In the genomic region with DNA sequence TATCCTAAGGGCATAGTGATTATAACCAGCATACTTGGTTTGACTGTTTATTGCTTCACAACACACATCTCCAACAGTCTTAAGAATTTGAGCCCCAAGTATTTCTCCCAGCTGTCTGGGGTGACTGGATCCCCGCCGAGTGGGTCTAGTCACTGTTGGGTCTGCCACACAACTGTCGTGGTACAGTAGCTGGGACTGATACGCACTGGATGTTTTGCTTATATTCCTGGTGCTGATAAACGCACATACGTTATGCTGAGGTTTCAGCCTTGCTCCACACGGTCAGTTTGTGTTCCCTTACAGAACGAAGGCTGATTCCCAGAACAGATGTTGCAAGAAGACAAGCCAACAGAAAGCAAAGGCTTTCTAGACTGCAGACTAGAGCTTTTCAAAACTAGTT, we compare ENCODE assay signal across 24 mouse cellular contexts.
A peak's percentile ranks its signal among the peaks of the same experiment; 100 is the strongest.
DNase-seq lines count a peak whose midpoint lies in the region; ATAC-seq and TF ChIP-seq lines count a peak whose summit lies in the region.
"Had no signal": no experiment of that assay in that cellular context is flagged by ENCODE, and none has a peak within 500 bp of the region (broad histone marks: within the 10 kb centered on the region; RNA-seq: fewer than 3 reads in every experiment).

No protein-coding gene starts in this region.

- DNase-seq in kidney, postnatal 0 days (ENCODE audit: low spot score) = peak; percentile 39
- DNase-seq in lung, adult 18-20 months = no peak
- DNase-seq in lung, postnatal 0 days (ENCODE audit: low spot score) = peak; percentile 70
- no peak for DNase-seq in lung, postnatal 14 days
- DNase-seq in forebrain, embryonic 11.5 days (ENCODE audit: low spot score) = no peak
- DNase-seq: adrenal gland, adult 2 months; adrenal gland, postnatal 10 days; adrenal gland, postnatal 25 days; cerebellum, adult 11 months; cerebellum, adult 18-20 months; cerebellum, adult 8-10 months; cerebellum, adult 9-11 months; cerebellum, postnatal 14 days; cerebellum, postnatal 36 days; embryo, embryonic 11 days had no signal

- TF ChIP-seq EP300 in lung, postnatal 0 days (IDR thresholded peaks at IDR 0.05) = no peak

- peaks cover 51% of the 10 kb centered on the region for H3K36me3 ChIP-seq in kidney, postnatal 0 days (ENCODE audit: insufficient read depth, low read length)
- peaks cover 85% of the 10 kb centered on the region for H3K36me3 ChIP-seq in kidney, embryonic 15.5 days
- peaks cover 23% of the 10 kb centered on the region for H3K36me3 ChIP-seq in lung, embryonic 15.5 days
- H3K36me3 ChIP-seq in lung, postnatal 0 days (ENCODE audit: insufficient read depth, low read length) = peaks cover 15% of the 10 kb centered on the region
- peaks cover 3% of the 10 kb centered on the region; the same call in 1 of the 2 replicates for H3K36me3 ChIP-seq in stomach, embryonic 16.5 days (ENCODE audit: control insufficient read depth, insufficient read depth, low read length)
- no peaks in the 10 kb centered on the region; the same call in 1 of the 2 replicates for H3K36me3 ChIP-seq in forebrain, embryonic 11.5 days (ENCODE audit: control insufficient read depth, insufficient read depth, low read length)
- H3K36me3 ChIP-seq: forebrain, embryonic 15.5 days had no signal

- H3K4me2 ChIP-seq in kidney, postnatal 0 days (ENCODE audit: low read length) = no peak overlapping the region
- no peak overlapping the region for H3K4me2 ChIP-seq in kidney, embryonic 15.5 days
- H3K4me2 ChIP-seq in lung, embryonic 15.5 days = no peak overlapping the region
- no peak overlapping the region for H3K4me2 ChIP-seq in lung, postnatal 0 days (replicated peaks; ENCODE audit: low read depth, low read length)
- H3K4me2 ChIP-seq in stomach, embryonic 16.5 days (ENCODE audit: low read depth, low read length) = no peak overlapping the region
- no peak overlapping the region for H3K4me2 ChIP-seq in forebrain, embryonic 11.5 days (ENCODE audit: low read depth, low read length, severe bottlenecking)
- H3K4me2 ChIP-seq: embryonic facial prominence, embryonic 13.5 days; embryonic facial prominence, embryonic 15.5 days; forebrain, embryonic 13.5 days; forebrain, embryonic 15.5 days had no signal

- no peaks in the 10 kb centered on the region for H3K4me1 ChIP-seq in kidney, postnatal 0 days (replicated peaks; ENCODE audit: insufficient read depth, low read length)
- no peaks in the 10 kb centered on the region for H3K4me1 ChIP-seq in kidney, embryonic 15.5 days
- H3K4me1 ChIP-seq in lung, embryonic 15.5 days = 0 out of 2 replicates have a peak, but pooled peaks cover 8% of the 10 kb centered on the region
- H3K4me1 ChIP-seq in lung, postnatal 0 days (ENCODE audit: insufficient read depth, low read depth, low read length) = no peaks in the 10 kb centered on the region
- 0 out of 2 replicates have a peak, but pooled peaks cover 6% of the 10 kb centered on the region for H3K4me1 ChIP-seq in stomach, embryonic 16.5 days (ENCODE audit: control insufficient read depth, insufficient read depth, low read length)
- H3K4me1 ChIP-seq in forebrain, embryonic 11.5 days (replicated peaks; ENCODE audit: control insufficient read depth, insufficient read depth, low read length) = no peaks in the 10 kb centered on the region
- H3K4me1 ChIP-seq: embryonic facial prominence, embryonic 13.5 days; embryonic facial prominence, embryonic 15.5 days; forebrain, embryonic 10.5 days; forebrain, embryonic 13.5 days; forebrain, embryonic 15.5 days had no signal

- no peaks in the 10 kb centered on the region for H3K27me3 ChIP-seq in kidney, postnatal 0 days (ENCODE audit: insufficient read depth, low read length)
- no peaks in the 10 kb centered on the region for H3K27me3 ChIP-seq in kidney, embryonic 15.5 days
- no peaks in the 10 kb centered on the region for H3K27me3 ChIP-seq in lung, embryonic 15.5 days
- H3K27me3 ChIP-seq in lung, postnatal 0 days (replicated peaks; ENCODE audit: insufficient read depth, low read length) = no peaks in the 10 kb centered on the region
- H3K27me3 ChIP-seq in stomach, embryonic 16.5 days (ENCODE audit: control insufficient read depth, insufficient read depth, low read length) = no peaks in the 10 kb centered on the region
- no peaks in the 10 kb centered on the region for H3K27me3 ChIP-seq in forebrain, embryonic 11.5 days (ENCODE audit: control insufficient read depth, insufficient read depth, low read length)
- H3K27me3 ChIP-seq: embryonic facial prominence, embryonic 13.5 days; embryonic facial prominence, embryonic 15.5 days; forebrain, embryonic 13.5 days; forebrain, embryonic 15.5 days had no signal

- H3K4me3 ChIP-seq in kidney, postnatal 0 days (replicated peaks; ENCODE audit: low read depth, low read length) = no peak overlapping the region
- no peak overlapping the region for H3K4me3 ChIP-seq in kidney, embryonic 15.5 days (replicated peaks)
- no peak overlapping the region for H3K4me3 ChIP-seq in lung, embryonic 15.5 days
- H3K4me3 ChIP-seq in lung, postnatal 0 days (ENCODE audit: low read depth, low read length) = no peak overlapping the region
- no peak overlapping the region for H3K4me3 ChIP-seq in stomach, embryonic 16.5 days (replicated peaks; ENCODE audit: low read length)
- H3K4me3 ChIP-seq in forebrain, embryonic 11.5 days (ENCODE audit: low read depth, low read length) = no peak overlapping the region
- H3K4me3 ChIP-seq: embryonic facial prominence, embryonic 13.5 days; embryonic facial prominence, embryonic 15.5 days; erythroblast, embryonic 14.5 days; forebrain, embryonic 10.5 days; forebrain, embryonic 13.5 days; forebrain, embryonic 15.5 days had no signal

- 72% methylated on average over 8 of the region's 8 CpGs for WGBS in kidney, postnatal 0 days
- 78% methylated on average over 8 of the region's 8 CpGs for WGBS in kidney, embryonic 15.5 days
- WGBS in lung, embryonic 15.5 days = 59% methylated on average over 8 of the region's 8 CpGs
- 65% methylated on average over 8 of the region's 8 CpGs for WGBS in lung, postnatal 0 days
- 61% methylated on average over 8 of the region's 8 CpGs for WGBS in stomach, embryonic 16.5 days
- WGBS in forebrain, embryonic 11.5 days = 96% methylated on average over 8 of the region's 8 CpGs

- no peak overlapping the region for H3K9ac ChIP-seq in kidney, postnatal 0 days (ENCODE audit: low read depth, low read length)
- H3K9ac ChIP-seq in kidney, embryonic 15.5 days = no peak overlapping the region
- H3K9ac ChIP-seq in lung, embryonic 15.5 days = no peak overlapping the region
- no peak overlapping the region for H3K9ac ChIP-seq in lung, postnatal 0 days (replicated peaks; ENCODE audit: low read depth)
- no peak overlapping the region for H3K9ac ChIP-seq in stomach, embryonic 16.5 days (ENCODE audit: low read length)
- H3K9ac ChIP-seq in forebrain, embryonic 11.5 days (ENCODE audit: low read length) = no peak overlapping the region
- H3K9ac ChIP-seq: embryonic facial prominence, embryonic 13.5 days; embryonic facial prominence, embryonic 15.5 days; forebrain, embryonic 13.5 days; forebrain, embryonic 15.5 days had no signal

- no peak for ATAC-seq in kidney, postnatal 0 days (replicated peaks; ENCODE audit: low FRiP score, low read depth)
- ATAC-seq in kidney, embryonic 15.5 days (replicated peaks; ENCODE audit: low FRiP score) = no peak
- ATAC-seq in lung, embryonic 15.5 days (ENCODE audit: borderline replicate concordance, extremely low read depth, low FRiP score, low TSS enrichment) = peak; percentile 81; the same call in 1 of the 2 replicates
- peak; percentile 62 for ATAC-seq in lung, postnatal 0 days
- ATAC-seq in stomach, embryonic 16.5 days (ENCODE audit: insufficient read depth, low FRiP score) = peak; percentile 35; the same call in 1 of the 2 replicates
- no peak for ATAC-seq in forebrain, embryonic 11.5 days (replicated peaks; ENCODE audit: low FRiP score)
- ATAC-seq: forebrain, embryonic 13.5 days; forebrain, embryonic 15.5 days had no signal

- TF ChIP-seq CTCF in kidney, postnatal 0 days (IDR thresholded peaks at IDR 0.05; ENCODE audit: low read depth) = no peak
- TF ChIP-seq CTCF in lung, postnatal 0 days (IDR thresholded peaks at IDR 0.05) = no peak

- H3K9me3 ChIP-seq in kidney, postnatal 0 days (replicated peaks; ENCODE audit: low read length) = no peaks in the 10 kb centered on the region
- H3K9me3 ChIP-seq in kidney, embryonic 15.5 days (replicated peaks) = no peaks in the 10 kb centered on the region
- H3K9me3 ChIP-seq in lung, embryonic 15.5 days = no peaks in the 10 kb centered on the region
- H3K9me3 ChIP-seq in lung, postnatal 0 days (ENCODE audit: low read length) = no peaks in the 10 kb centered on the region
- H3K9me3 ChIP-seq in stomach, embryonic 16.5 days (replicated peaks; ENCODE audit: control insufficient read depth, low read length) = no peaks in the 10 kb centered on the region
- H3K9me3 ChIP-seq in forebrain, embryonic 11.5 days (ENCODE audit: control insufficient read depth, low read length) = no peaks in the 10 kb centered on the region
- H3K9me3 ChIP-seq: embryonic facial prominence, embryonic 13.5 days; embryonic facial prominence, embryonic 15.5 days; forebrain, embryonic 10.5 days; forebrain, embryonic 13.5 days; forebrain, embryonic 15.5 days had no signal

- H3K27ac ChIP-seq in kidney, postnatal 0 days = no peak overlapping the region
- H3K27ac ChIP-seq in kidney, embryonic 15.5 days = no peak overlapping the region
- H3K27ac ChIP-seq in lung, embryonic 15.5 days = no peak overlapping the region
- no peak overlapping the region for H3K27ac ChIP-seq in lung, postnatal 0 days (ENCODE audit: low read length)
- H3K27ac ChIP-seq in stomach, embryonic 16.5 days (ENCODE audit: low read length) = peak overlapping the region; percentile 59
- H3K27ac ChIP-seq in forebrain, embryonic 11.5 days (ENCODE audit: low read depth, low read length) = no peak overlapping the region
- H3K27ac ChIP-seq: embryonic facial prominence, embryonic 13.5 days; embryonic facial prominence, embryonic 15.5 days; forebrain, embryonic 10.5 days; forebrain, embryonic 13.5 days; forebrain, embryonic 15.5 days had no signal

Comparison
In these comparisons a context has a peak if more than half of its experiments do, and no peak if none do; other contexts are left out.
1. DNase-seq: peak in kidney, postnatal 0 days (single experiment) and lung, postnatal 0 days (single experiment); none in lung, adult 18-20 months (0 of 2), lung, postnatal 14 days (single experiment) and forebrain, embryonic 11.5 days (single experiment).
2. ATAC-seq: peak in lung, embryonic 15.5 days (single experiment), lung, postnatal 0 days (single experiment) and stomach, embryonic 16.5 days (single experiment); none in kidney, postnatal 0 days (single experiment), kidney, embryonic 15.5 days (single experiment) and forebrain, embryonic 11.5 days (single experiment).